Mouse (Mus musculus): ENCODE data around the gene B2m.
"Not testable (repeated sequence)": the region's sequence is repeated elsewhere in the genome, so short reads cannot be mapped to it uniquely, and the experiment has no call there.

B2m gene

GRCm38 (mm10) chr2:122147508-122148241 is at the start of gene B2m:
Gene B2m (plus strand): TSS chr2:122147686.
- peak; percentile 97 for DNase-seq (ENCODE audit: low read depth, low spot score)

- not testable (repeated sequence) for DNase-seq (ENCODE audit: low read depth, low spot score)
Measured at GRCm38 (mm10) chr2:122097686-122098085, 49.8 kb upstream of the B2m start.

GRCm38 (mm10) chr2:122102070-122102469 is 45.4 kb upstream of the B2m start:
- DNase-seq (ENCODE audit: low read depth, low spot score) = no peak

- no peak for DNase-seq (ENCODE audit: low read depth, low spot score)
Measured at GRCm38 (mm10) chr2:122108101-122108500, 39.4 kb upstream of the B2m start.

GRCm38 (mm10) chr2:122109714-122110113 is 37.8 kb upstream of the B2m start:
- no peak for DNase-seq (ENCODE audit: low read depth, low spot score)

- no peak for DNase-seq (ENCODE audit: low read depth, low spot score)
Measured at GRCm38 (mm10) chr2:122116888-122117287, 30.6 kb upstream of the B2m start.

GRCm38 (mm10) chr2:122117961-122118958 is 29.2 kb upstream of the B2m start, which contains the start of gene Spg11:
Gene Spg11 (minus strand): TSS chr2:122118386.
- peak; percentile 97 for DNase-seq (ENCODE audit: low read depth, low spot score)

GRCm38 (mm10) chr2:122125680-122126572 is 21.6 kb upstream of the B2m start:
- no peak for DNase-seq (ENCODE audit: low read depth, low spot score)

- no peak for DNase-seq (ENCODE audit: low read depth, low spot score)
Measured at GRCm38 (mm10) chr2:122126765-122127347, 20.6 kb upstream of the B2m start.

- no peak for DNase-seq (ENCODE audit: low read depth, low spot score)
Measured at GRCm38 (mm10) chr2:122127635-122128034, 19.9 kb upstream of the B2m start.

- no peak for DNase-seq (ENCODE audit: low read depth, low spot score)
Measured at GRCm38 (mm10) chr2:122132078-122132477, 15.4 kb upstream of the B2m start.

GRCm38 (mm10) chr2:122132618-122133017 is 14.9 kb upstream of the B2m start:
- DNase-seq (ENCODE audit: low read depth, low spot score) = no peak

- no peak for DNase-seq (ENCODE audit: low read depth, low spot score)
Measured at GRCm38 (mm10) chr2:122137839-122138465, 9.5 kb upstream of the B2m start.

- no peak for DNase-seq (ENCODE audit: low read depth, low spot score)
Measured at GRCm38 (mm10) chr2:122140815-122141214, 6.7 kb upstream of the B2m start.

GRCm38 (mm10) chr2:122141332-122141967 is 6.0 kb upstream of the B2m start:
- no peak for DNase-seq (ENCODE audit: low read depth, low spot score)

GRCm38 (mm10) chr2:122143111-122143510 is 4.4 kb upstream of the B2m start:
- no peak for DNase-seq (ENCODE audit: low read depth, low spot score)

GRCm38 (mm10) chr2:122145756-122146155 is 1.7 kb upstream of the B2m start:
- no peak for DNase-seq (ENCODE audit: low read depth, low spot score)

GRCm38 (mm10) chr2:122146687-122147086 is 799 bp upstream of the B2m start:
- DNase-seq (ENCODE audit: low read depth, low spot score) = no peak

GRCm38 (mm10) chr2:122148242-122148917 is 894 bp downstream of the B2m start:
- peak; percentile 72 for DNase-seq (ENCODE audit: low read depth, low spot score)
